Mouse (Mus musculus) heart, embryonic 14.5 days (tissue): ENCODE data around the gene Bub3. TPM values are rescaled to one million over a fixed set of nuclear protein-coding genes. Genes with fewer than 3 reads are reported as not detected.

ENCODE experiments used
- ATAC-seq: fragments of 200-750 bp; cut with Nextera tagmentation; 2 replicates; pipeline ENCODE4 v1.8.0; 2017; ENCODE audit warnings: low read depth, moderate TSS enrichment; ENCODE audit not compliant: insufficient number of reproducible peaks, insufficient read depth, low FRiP score
- H3K27ac ChIP-seq, 2 experiments: fragments of 200-500 bp in 1 of 2; fragments of 300-500 bp in 1 of 2; sonication (generic) in 1 of 2; replicated peaks in 1 of 2; 2 replicates each; pipeline ENCODE4 v1.5.1; 2012 to 2014; ENCODE audit warnings: low read depth in 2 of 2, low read length in 2 of 2, control low read depth in 1 of 2, mild to moderate bottlenecking in 1 of 2, mixed read lengths in 1 of 2; ENCODE audit not compliant: control insufficient read depth in 1 of 2, insufficient read depth in 1 of 2
- H3K27me3 ChIP-seq: fragments of 300-500 bp; sonication (generic); 2 replicates; pipeline ENCODE4 v1.6.1; 2014; ENCODE audit warnings: mild to moderate bottlenecking, low read length, control low read depth; ENCODE audit not compliant: control insufficient read depth, insufficient read depth
- H3K36me3 ChIP-seq: fragments of 300-500 bp; sonication (generic); 2 replicates; pipeline ENCODE4 v1.6.1; 2014; ENCODE audit warnings: mild to moderate bottlenecking, control low read depth, low read length, mixed read lengths; ENCODE audit not compliant: control insufficient read depth, insufficient read depth
- H3K4me1 ChIP-seq, 2 experiments: fragments of 200-500 bp in 1 of 2; fragments of 300-500 bp in 1 of 2; sonication (generic) in 1 of 2; 2 replicates each; pipeline ENCODE4 v1.6.1; 2012 to 2014; ENCODE audit warnings: low read length in 2 of 2, control low read depth in 1 of 2, mixed read lengths in 1 of 2; ENCODE audit not compliant: control insufficient read depth in 2 of 2, insufficient read depth in 2 of 2
- H3K4me2 ChIP-seq: fragments of 300-500 bp; sonication (generic); 2 replicates; pipeline ENCODE4 v1.6.1; 2014; ENCODE audit warnings: mild to moderate bottlenecking, low read length
- H3K4me3 ChIP-seq, 2 experiments: fragments of 200-500 bp in 1 of 2; fragments of 300-500 bp in 1 of 2; sonication (generic) in 1 of 2; 2 replicates each; pipeline ENCODE4 v1.5.1; 2012 to 2014; ENCODE audit warnings: low read length in 2 of 2, mild to moderate bottlenecking in 2 of 2, control low read depth in 1 of 2, low read depth in 1 of 2, moderate library complexity in 1 of 2; ENCODE audit not compliant: control insufficient read depth in 1 of 2, insufficient read depth in 1 of 2
- H3K9ac ChIP-seq: fragments of 300-500 bp; sonication (generic); 2 replicates; pipeline ENCODE4 v1.6.1; 2014; ENCODE audit warnings: mild to moderate bottlenecking, low read length
- H3K9me3 ChIP-seq: fragments of 300-500 bp; sonication (generic); 2 replicates; pipeline ENCODE4 v1.6.1; 2016; ENCODE audit warnings: low read length, control low read depth; ENCODE audit not compliant: control insufficient read depth
- WGBS: fragments of 180-500 bp; shearing (Covaris S2); extraction: QIAGEN DNeasy Blood & Tissue Kit; methylation state at CpG from one replicate; pipeline ENCODE4 v1.1.7; 2014; 5-methylcytosine and 5-hydroxymethylcytosine counted together
- polyA plus RNA-seq: library from polyadenylated mRNA; unstranded; fragments of >200 nt; fragmentation: Nextera tagmentation; extraction: Ambion mirVana; gene quantifications from 2 replicates; pipeline ENCODE4 v1.2.1, GENCODE M21; 2014

The Bub3 gene
- polyA plus RNA-seq, 1 experiment from 2014 or later: 121 TPM

GRCm38 (mm10) chr7:131552781-131553180 is 7.2 kb upstream of the Bub3 start:
- Histone ChIP-seq H3K4me3 (no peak overlapping the region), H3K9ac (no peak overlapping the region), H3K4me2 (no peak overlapping the region), H3K36me3 (no peaks in the 10 kb centered on the region), H3K4me1 (peaks cover 4 to 17% of the 10 kb centered on the region in 2 experiments; a peak in 3 of 4 replicates), H3K27me3 (peaks cover 98% of the 10 kb centered on the region), H3K27ac (no peak overlapping the region), H3K9me3 (no peaks in the 10 kb centered on the region)
- ATAC-seq: no peak
- 5% methylated on average over 5 of the region's 5 CpGs for WGBS

GRCm38 (mm10) chr7:131553771-131554175 is 6.2 kb upstream of the Bub3 start:
- peaks cover 4 to 17% of the 10 kb centered on the region in 2 experiments; a peak in 3 of 4 replicates for H3K4me1 ChIP-seq
- H3K4me2 ChIP-seq: peak overlapping the region; percentile 65
- WGBS: under 1% methylated on average over 38 of the region's 39 CpGs
- no peak overlapping the region for H3K9ac ChIP-seq
- H3K9me3 ChIP-seq: no peaks in the 10 kb centered on the region
- peak; percentile 32; the same call in 1 of the 2 replicates for ATAC-seq
- H3K4me3 ChIP-seq: peak overlapping the region; percentile 0 to 37; a peak in 2 of 4 replicates
- H3K27ac ChIP-seq: no peak overlapping the region
- H3K27me3 ChIP-seq: peaks cover 98% of the 10 kb centered on the region
- H3K36me3 ChIP-seq: no peaks in the 10 kb centered on the region

GRCm38 (mm10) chr7:131554341-131555180 is 5.5 kb upstream of the Bub3 start:
- no peak overlapping the region for H3K27ac ChIP-seq
- ATAC-seq: no peak
- H3K27me3 ChIP-seq: peaks cover 98% of the 10 kb centered on the region
- WGBS: 1% methylated on average over 45 of the region's 45 CpGs
- no peaks in the 10 kb centered on the region for H3K9me3 ChIP-seq
- H3K4me3 ChIP-seq: peak overlapping the region; percentile 3 to 37; a peak in 3 of 4 replicates
- no peaks in the 10 kb centered on the region for H3K36me3 ChIP-seq
- H3K4me2 ChIP-seq: peak overlapping the region; percentile 65
- no peak overlapping the region for H3K9ac ChIP-seq
- H3K4me1 ChIP-seq: peaks cover 4 to 17% of the 10 kb centered on the region in 2 experiments; a peak in 3 of 4 replicates

GRCm38 (mm10) chr7:131555301-131556081 is 4.5 kb upstream of the Bub3 start:
- Histone ChIP-seq H3K4me1 (peaks cover 4 to 17% of the 10 kb centered on the region in 2 experiments; a peak in 3 of 4 replicates), H3K36me3 (no peaks in the 10 kb centered on the region), H3K4me3 (peak overlapping the region in 1 of 2 experiments; percentile 7; a peak in 2 of 4 replicates), H3K27ac (no peak overlapping the region), H3K9me3 (no peaks in the 10 kb centered on the region), H3K4me2 (peak overlapping the region; percentile 52), H3K27me3 (peaks cover 90% of the 10 kb centered on the region), H3K9ac (no peak overlapping the region)
- 1% methylated on average over 67 of the region's 68 CpGs for WGBS
- ATAC-seq: no peak

GRCm38 (mm10) chr7:131556116-131556515 is 3.9 kb upstream of the Bub3 start:
- WGBS: under 1% methylated on average over 9 of the region's 9 CpGs
- Histone ChIP-seq H3K4me3 (peak overlapping the region in 1 of 2 experiments; percentile 7; a peak in 1 of 4 replicates), H3K36me3 (no peaks in the 10 kb centered on the region), H3K9me3 (no peaks in the 10 kb centered on the region), H3K27ac (no peak overlapping the region), H3K9ac (no peak overlapping the region), H3K27me3 (peaks cover 84% of the 10 kb centered on the region), H3K4me1 (peaks cover 4 to 21% of the 10 kb centered on the region in 2 experiments; a peak in 3 of 4 replicates), H3K4me2 (no peak overlapping the region)
- ATAC-seq: no peak

GRCm38 (mm10) chr7:131556541-131557271 is 3.3 kb upstream of the Bub3 start:
- H3K36me3 ChIP-seq: peaks cover under 1% of the 10 kb centered on the region
- H3K27me3 ChIP-seq: peaks cover 78% of the 10 kb centered on the region
- no peak overlapping the region for H3K9ac ChIP-seq
- H3K27ac ChIP-seq: no peak overlapping the region
- WGBS: under 1% methylated on average over 37 of the region's 37 CpGs
- no peak for ATAC-seq
- no peaks in the 10 kb centered on the region for H3K9me3 ChIP-seq
- H3K4me2 ChIP-seq: peak overlapping the region; percentile 8; the same call in 1 of the 2 replicates
- peaks cover 4 to 24% of the 10 kb centered on the region in 2 experiments; a peak in 3 of 4 replicates for H3K4me1 ChIP-seq
- no peak overlapping the region; a peak in 1 of 4 replicates for H3K4me3 ChIP-seq

GRCm38 (mm10) chr7:131557751-131558150 is 2.3 kb upstream of the Bub3 start:
- Histone ChIP-seq H3K27ac (no peak overlapping the region), H3K4me1 (peaks cover 4 to 27% of the 10 kb centered on the region in 2 experiments; a peak in 3 of 4 replicates), H3K4me2 (no peak overlapping the region), H3K36me3 (peaks cover 11% of the 10 kb centered on the region), H3K9me3 (no peaks in the 10 kb centered on the region), H3K27me3 (peaks cover 68% of the 10 kb centered on the region), H3K9ac (no peak overlapping the region), H3K4me3 (no peak overlapping the region)
- no peak for ATAC-seq
- WGBS: 44% methylated on average over 2 of the region's 2 CpGs
